Mouse (Mus musculus): ENCODE results near the gene Mocs2.

The Mocs2 gene

GRCm38 (mm10) chr13:114817751-114818360, at the start of gene Mocs2:
Mocs2 (plus strand) TSS chr13:114818236.
- DNase-seq (ENCODE audit: low read depth, low spot score) = peak; percentile 89

GRCm38 (mm10) chr13:114791511-114791910, 26.5 kb upstream of the Mocs2 start:
- no peak for DNase-seq (ENCODE audit: low read depth, low spot score)

GRCm38 (mm10) chr13:114793250-114794030, 24.6 kb upstream of the Mocs2 start:
- peak; percentile 35 for DNase-seq (ENCODE audit: low read depth, low spot score)

GRCm38 (mm10) chr13:114801857-114802256, 16.2 kb upstream of the Mocs2 start:
- DNase-seq (ENCODE audit: low read depth, low spot score) = no peak

GRCm38 (mm10) chr13:114802971-114803370, 15.1 kb upstream of the Mocs2 start:
- DNase-seq (ENCODE audit: low read depth, low spot score) = no peak

- no peak for DNase-seq (ENCODE audit: low read depth, low spot score)
Observed at GRCm38 (mm10) chr13:114809624-114810210, 8.3 kb upstream of the Mocs2 start.

GRCm38 (mm10) chr13:114818513-114818912, 477 bp downstream of the Mocs2 start:
- no peak for DNase-seq (ENCODE audit: low read depth, low spot score)

GRCm38 (mm10) chr13:114822871-114823270, 4.8 kb downstream of the Mocs2 start:
- no peak for DNase-seq (ENCODE audit: low read depth, low spot score)

- DNase-seq (ENCODE audit: low read depth, low spot score) = no peak
Observed at GRCm38 (mm10) chr13:114825377-114825855, 7.4 kb downstream of the Mocs2 start.

GRCm38 (mm10) chr13:114831367-114831833, 13.4 kb downstream of the Mocs2 start:
- peak; percentile 27 for DNase-seq (ENCODE audit: low read depth, low spot score)

GRCm38 (mm10) chr13:114832761-114833160, 14.7 kb downstream of the Mocs2 start:
- no peak for DNase-seq (ENCODE audit: low read depth, low spot score)

- DNase-seq (ENCODE audit: low read depth, low spot score) = no peak
Observed at GRCm38 (mm10) chr13:114833351-114833750, 15.3 kb downstream of the Mocs2 start.

GRCm38 (mm10) chr13:114834580-114834979, 16.5 kb downstream of the Mocs2 start:
- DNase-seq (ENCODE audit: low read depth, low spot score) = no peak

GRCm38 (mm10) chr13:114837061-114837460, 19.0 kb downstream of the Mocs2 start:
- DNase-seq (ENCODE audit: low read depth, low spot score) = no peak

GRCm38 (mm10) chr13:114838535-114838990, 20.5 kb downstream of the Mocs2 start:
- DNase-seq (ENCODE audit: low read depth, low spot score) = no peak

- DNase-seq (ENCODE audit: low read depth, low spot score) = no peak
Observed at GRCm38 (mm10) chr13:114839098-114839497, 21.1 kb downstream of the Mocs2 start.

GRCm38 (mm10) chr13:114840545-114840944, 22.5 kb downstream of the Mocs2 start:
- DNase-seq (ENCODE audit: low read depth, low spot score) = no peak

GRCm38 (mm10) chr13:114843318-114843717, 25.3 kb downstream of the Mocs2 start:
- DNase-seq (ENCODE audit: low read depth, low spot score) = no peak

GRCm38 (mm10) chr13:114845804-114846203, 27.8 kb downstream of the Mocs2 start:
- DNase-seq (ENCODE audit: low read depth, low spot score) = no peak

- DNase-seq (ENCODE audit: low read depth, low spot score) = no peak
Observed at GRCm38 (mm10) chr13:114848945-114849344, 30.9 kb downstream of the Mocs2 start.

- no peak for DNase-seq (ENCODE audit: low read depth, low spot score)
Observed at GRCm38 (mm10) chr13:114852264-114853111, 34.5 kb downstream of the Mocs2 start.

All from embryo, embryonic 11.5 days (tissue).